Mouse (Mus musculus) megakaryocyte-erythroid progenitor cell, adult 5-6 weeks (primary cell): ENCODE data around the gene Mgat4b. TPM values are rescaled to one million over a fixed set of nuclear protein-coding genes. Genes with fewer than 3 reads are reported as not detected.
"Not testable (repeated sequence)": the region's sequence is repeated elsewhere in the genome, so short reads cannot be mapped to it uniquely, and the experiment has no call there.

ENCODE experiments used
- ATAC-seq: replicated peaks from 2 replicates; pipeline ENCODE4 v1.8.0; 2016; ENCODE audit warnings: mild to moderate bottlenecking, inconsistent platforms; ENCODE audit not compliant: severe bottlenecking, poor library complexity, low FRiP score, low TSS enrichment
- total RNA-seq, 2 experiments: library from RNA; stranded (forward) in 1 of 2; stranded (reverse) in 1 of 2; fragments of 200-1000, 215-1000 nt in 1 of 2; fragments of >200 nt in 1 of 2; fragmentation: Nextera tagmentation in 1 of 2; gene quantifications; 2 replicates each; pipeline ENCODE4 v1.2.3; 2014 to 2017

Mgat4b gene
- total RNA-seq (2014; fragmentation: Nextera tagmentation) (27.8 and 40.6 TPM in 2 replicates), total RNA-seq (2017) (11.1 and 14.5 TPM in 2 replicates)

- ATAC-seq = peak; percentile 68
Observed at GRCm38 (mm10) chr11:50210505-50211151, at the start of gene Mgat4b, which contains the start of gene Sqstm1. Mgat4b (plus strand) TSS chr11:50210890. Sqstm1 (minus strand) TSS chr11:50210827.

GRCm38 (mm10) chr11:50161578-50162304, 48.9 kb upstream of the Mgat4b start:
- peak; percentile 78 for ATAC-seq

- ATAC-seq = no peak
Observed at GRCm38 (mm10) chr11:50162338-50163050, 48.2 kb upstream of the Mgat4b start.

GRCm38 (mm10) chr11:50168352-50168751, 42.3 kb upstream of the Mgat4b start:
- ATAC-seq = no peak

- ATAC-seq = not testable (repeated sequence)
Observed at GRCm38 (mm10) chr11:50174111-50174729, 36.5 kb upstream of the Mgat4b start, which contains the start of gene Mrnip. Mrnip (plus strand) TSS chr11:50174444.

GRCm38 (mm10) chr11:50174730-50175187, 35.9 kb upstream of the Mgat4b start:
- ATAC-seq = peak; percentile 98

GRCm38 (mm10) chr11:50176351-50176750, 34.3 kb upstream of the Mgat4b start:
- ATAC-seq = no peak

- no peak for ATAC-seq
Observed at GRCm38 (mm10) chr11:50177111-50177510, 33.6 kb upstream of the Mgat4b start.

GRCm38 (mm10) chr11:50178532-50179488, 31.9 kb upstream of the Mgat4b start:
- no peak for ATAC-seq

GRCm38 (mm10) chr11:50180478-50181231, 30.0 kb upstream of the Mgat4b start:
- ATAC-seq = no peak

GRCm38 (mm10) chr11:50182702-50183101, 28.0 kb upstream of the Mgat4b start:
- no peak for ATAC-seq

- ATAC-seq = no peak
Observed at GRCm38 (mm10) chr11:50184788-50185187, 25.9 kb upstream of the Mgat4b start.

- no peak for ATAC-seq
Observed at GRCm38 (mm10) chr11:50188682-50189081, 22.0 kb upstream of the Mgat4b start.

- no peak for ATAC-seq
Observed at GRCm38 (mm10) chr11:50190362-50190761, 20.3 kb upstream of the Mgat4b start.

- ATAC-seq = no peak
Observed at GRCm38 (mm10) chr11:50192278-50192677, 18.4 kb upstream of the Mgat4b start.

- no peak for ATAC-seq
Observed at GRCm38 (mm10) chr11:50194070-50194469, 16.6 kb upstream of the Mgat4b start.

- ATAC-seq = no peak
Observed at GRCm38 (mm10) chr11:50194793-50195192, 15.9 kb upstream of the Mgat4b start.

GRCm38 (mm10) chr11:50197500-50197899, 13.2 kb upstream of the Mgat4b start:
- no peak for ATAC-seq
